In the genomic region with DNA sequence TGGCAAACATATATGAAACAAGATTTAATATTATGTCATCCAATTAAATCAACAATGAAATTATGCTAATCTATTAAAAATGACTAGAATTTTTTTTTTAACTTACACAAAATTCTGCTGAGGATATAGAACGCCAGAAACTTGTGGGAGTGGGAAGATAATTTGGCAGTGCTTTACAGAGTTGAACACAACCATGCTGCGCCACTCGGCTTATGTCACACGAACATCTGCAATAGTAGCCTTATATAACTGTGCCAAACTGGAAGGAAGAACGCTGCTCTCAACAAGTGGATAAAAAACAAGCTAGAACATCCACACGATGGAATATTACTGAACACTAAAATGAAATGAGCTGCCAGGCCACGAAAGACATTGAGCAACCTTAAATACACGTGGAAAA, we compare ENCODE assay signal across 20 mouse cellular contexts. TPM values are rescaled to one million over a fixed set of nuclear protein-coding genes. Genes with fewer than 3 reads are reported as not detected.
DNase-seq lines count a peak whose midpoint lies in the region; ATAC-seq lines count a peak whose summit lies in the region.
"Had no signal": no experiment of that assay in that cellular context is flagged by ENCODE, and none has a peak within 500 bp of the region (broad histone marks: within the 10 kb centered on the region; RNA-seq: fewer than 3 reads in every experiment).

No protein-coding gene starts in this region.

- peak; percentile 41 for DNase-seq in right cerebral cortex, adult 18-20 months
- no peak for DNase-seq in right cerebral cortex, postnatal 14 days
- peak; percentile 53 for DNase-seq in brain, adult 2 months (ENCODE audit: low read depth, low spot score)
- DNase-seq in layer of hippocampus, postnatal 10 days (ENCODE audit: low spot score in 2 of 2) = no peak
- DNase-seq: adrenal gland, adult 8-10 months; adrenal gland, postnatal 14 days; adrenal gland, postnatal 36 days; cerebellum, adult 11 months; cerebellum, adult 18-20 months; cerebellum, adult 8-10 months; cerebellum, adult 9-11 months; cerebellum, postnatal 14 days; cerebellum, postnatal 36 days; embryo, embryonic 11 days; forebrain, postnatal 0 days had no signal

- no peak for ATAC-seq in erythroid progenitor cell, adult 5-6 weeks (replicated peaks; ENCODE audit: low FRiP score, poor library complexity, severe bottlenecking)
- ATAC-seq: activated CD4-positive, CD25-positive, alpha-beta regulatory T cell, adult 4 months; forebrain, embryonic 13.5 days; forebrain, embryonic 15.5 days; forebrain, postnatal 0 days; Patski had no signal

RNA-seq across cellular contexts. Expression of a gene that starts 45.2 kb away (rescaled TPM):
- 100 to 1,000 TPM; 167 to 168 TPM for total RNA-seq in layer of hippocampus, postnatal 10 days (2021)
- 104 and 111 TPM in 2 replicates for total RNA-seq in erythroid progenitor cell, adult 5-6 weeks (2015; ENCODE audit: low replicate concordance)
- 66.7 and 125 TPM in 2 replicates for total RNA-seq in erythroid progenitor cell, adult 5-6 weeks (2017; ENCODE audit: low replicate concordance)

Comparison
In these comparisons a context has a peak if more than half of its experiments do, and no peak if none do; other contexts are left out.
1. DNase-seq: peak in right cerebral cortex, adult 18-20 months (single experiment) and brain, adult 2 months (single experiment); none in right cerebral cortex, postnatal 14 days (single experiment) and layer of hippocampus, postnatal 10 days (0 of 2).